Comparison of ENCODE assay signal across 19 mouse cellular contexts in the genomic region with DNA sequence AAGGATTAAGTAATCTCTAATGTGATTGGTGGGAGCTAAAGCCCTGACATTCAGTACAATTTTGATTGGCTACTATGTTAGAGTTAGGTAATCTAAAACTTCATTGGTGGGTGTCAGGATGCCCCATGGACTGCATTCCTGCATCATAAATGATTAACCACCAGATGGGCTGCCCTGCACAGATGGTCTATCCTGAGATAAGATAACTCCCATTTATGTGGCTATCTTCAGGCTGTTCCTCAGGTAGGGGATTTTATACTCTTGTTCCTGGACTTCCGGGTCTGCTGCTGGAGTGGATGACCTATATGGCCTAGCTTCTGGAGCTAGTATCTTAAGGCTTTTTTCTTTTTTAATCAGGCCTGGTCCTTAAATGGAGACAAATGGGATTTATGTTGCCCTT.
A peak's percentile ranks its signal among the peaks of the same experiment; 100 is the strongest.
DNase-seq lines count a peak whose midpoint lies in the region; ATAC-seq and TF ChIP-seq lines count a peak whose summit lies in the region.
"Had no signal": no experiment of that assay in that cellular context is flagged by ENCODE, and none has a peak within 500 bp of the region (broad histone marks: within the 10 kb centered on the region; RNA-seq: fewer than 3 reads in every experiment).

No protein-coding gene starts in this region.

- H3K4me1 ChIP-seq in intestine, embryonic 15.5 days (replicated peaks) = no peaks in the 10 kb centered on the region
- no peaks in the 10 kb centered on the region; the same call in 1 of the 2 replicates for H3K4me1 ChIP-seq in intestine, postnatal 0 days (replicated peaks; ENCODE audit: control insufficient read depth, insufficient read depth, low read length)
- no peaks in the 10 kb centered on the region for H3K4me1 ChIP-seq in intestine, embryonic 16.5 days (ENCODE audit: control insufficient read depth, insufficient read depth, low read length)

- H3K4me3 ChIP-seq in intestine, embryonic 15.5 days (replicated peaks) = no peak overlapping the region
- no peak overlapping the region for H3K4me3 ChIP-seq in intestine, postnatal 0 days (ENCODE audit: low read depth, low read length)
- no peak overlapping the region for H3K4me3 ChIP-seq in intestine, embryonic 16.5 days (ENCODE audit: low read length)

- H3K27ac ChIP-seq in intestine, embryonic 15.5 days = no peak overlapping the region
- H3K27ac ChIP-seq in intestine, postnatal 0 days (ENCODE audit: low read depth, low read length) = no peak overlapping the region
- H3K27ac ChIP-seq in intestine, embryonic 16.5 days (ENCODE audit: low read length) = no peak overlapping the region

- H3K9me3 ChIP-seq in intestine, embryonic 15.5 days = no peaks in the 10 kb centered on the region
- no peaks in the 10 kb centered on the region for H3K9me3 ChIP-seq in intestine, postnatal 0 days (ENCODE audit: control insufficient read depth)
- H3K9me3 ChIP-seq in intestine, embryonic 16.5 days (ENCODE audit: control insufficient read depth, low read length) = no peaks in the 10 kb centered on the region
- H3K9me3 ChIP-seq: G1E had no signal

- H3K9ac ChIP-seq in intestine, embryonic 15.5 days = no peak overlapping the region
- no peak overlapping the region for H3K9ac ChIP-seq in intestine, postnatal 0 days (ENCODE audit: low read depth, low read length)
- H3K9ac ChIP-seq in intestine, embryonic 16.5 days (ENCODE audit: low read depth, low read length) = no peak overlapping the region

- no peaks in the 10 kb centered on the region for H3K36me3 ChIP-seq in intestine, embryonic 15.5 days
- H3K36me3 ChIP-seq in intestine, postnatal 0 days (ENCODE audit: control insufficient read depth, insufficient read depth) = no peaks in the 10 kb centered on the region
- no peaks in the 10 kb centered on the region for H3K36me3 ChIP-seq in intestine, embryonic 16.5 days (ENCODE audit: control insufficient read depth, insufficient read depth, low read length)
- H3K36me3 ChIP-seq: G1E had no signal

- DNase-seq in kidney, postnatal 10 days = no peak
- DNase-seq: adrenal gland, adult 2 months; adrenal gland, adult 8-10 months; adrenal gland, postnatal 10 days; adrenal gland, postnatal 14 days; adrenal gland, postnatal 25 days; adrenal gland, postnatal 36 days; B cell, adult 2 months; cerebellum, adult 11 months; cerebellum, adult 11-12 months; cerebellum, adult 18-20 months had no signal

- 65% methylated on average over 1 of the region's 1 CpGs for WGBS in intestine, embryonic 15.5 days
- 39% methylated on average over 1 of the region's 1 CpGs for WGBS in intestine, postnatal 0 days
- WGBS in intestine, embryonic 16.5 days = 68% methylated on average over 1 of the region's 1 CpGs

- no peaks in the 10 kb centered on the region for H3K27me3 ChIP-seq in intestine, embryonic 15.5 days (replicated peaks)
- H3K27me3 ChIP-seq in intestine, postnatal 0 days (replicated peaks; ENCODE audit: control insufficient read depth, insufficient read depth, low read length) = no peaks in the 10 kb centered on the region
- no peaks in the 10 kb centered on the region for H3K27me3 ChIP-seq in intestine, embryonic 16.5 days (replicated peaks; ENCODE audit: control insufficient read depth, insufficient read depth, low read length)
- H3K27me3 ChIP-seq: CH12.LX had no signal

- no peak for TF ChIP-seq CTCF in intestine, postnatal 0 days (IDR thresholded peaks at IDR 0.05; ENCODE audit: low read depth)

- peak; percentile 53 for ATAC-seq in intestine, embryonic 15.5 days
- no peak for ATAC-seq in intestine, postnatal 0 days
- ATAC-seq in intestine, embryonic 16.5 days = peak; percentile 71
- ATAC-seq: activated CD4-positive, CD25-positive, alpha-beta regulatory T cell, adult 4 months; CD4-positive, CD25-positive, alpha-beta regulatory T cell, adult 4 months; Patski had no signal

- no peak overlapping the region for H3K4me2 ChIP-seq in intestine, embryonic 15.5 days (replicated peaks)
- no peak overlapping the region for H3K4me2 ChIP-seq in intestine, postnatal 0 days (replicated peaks; ENCODE audit: low read depth)
- no peak overlapping the region for H3K4me2 ChIP-seq in intestine, embryonic 16.5 days (ENCODE audit: low read depth, low read length)
